Mouse (Mus musculus) cerebellum, postnatal 10 days (tissue): ENCODE measurements at regions not wholly inside any gene's neighbourhood (a gene's known extent, or its start where the extent isn't known, plus 50 kb on each side); places are given as distances from the start of the nearest gene placed in this dataset.
A peak's percentile ranks its signal among the peaks of the same experiment; 100 is the strongest.

Experiments
- DNase-seq, 2 experiments: peaks; one replicate each; pipeline ENCODE4 v3.0.0; 2021; ENCODE audit warnings: mixed read lengths in 2 of 2

DNA sequence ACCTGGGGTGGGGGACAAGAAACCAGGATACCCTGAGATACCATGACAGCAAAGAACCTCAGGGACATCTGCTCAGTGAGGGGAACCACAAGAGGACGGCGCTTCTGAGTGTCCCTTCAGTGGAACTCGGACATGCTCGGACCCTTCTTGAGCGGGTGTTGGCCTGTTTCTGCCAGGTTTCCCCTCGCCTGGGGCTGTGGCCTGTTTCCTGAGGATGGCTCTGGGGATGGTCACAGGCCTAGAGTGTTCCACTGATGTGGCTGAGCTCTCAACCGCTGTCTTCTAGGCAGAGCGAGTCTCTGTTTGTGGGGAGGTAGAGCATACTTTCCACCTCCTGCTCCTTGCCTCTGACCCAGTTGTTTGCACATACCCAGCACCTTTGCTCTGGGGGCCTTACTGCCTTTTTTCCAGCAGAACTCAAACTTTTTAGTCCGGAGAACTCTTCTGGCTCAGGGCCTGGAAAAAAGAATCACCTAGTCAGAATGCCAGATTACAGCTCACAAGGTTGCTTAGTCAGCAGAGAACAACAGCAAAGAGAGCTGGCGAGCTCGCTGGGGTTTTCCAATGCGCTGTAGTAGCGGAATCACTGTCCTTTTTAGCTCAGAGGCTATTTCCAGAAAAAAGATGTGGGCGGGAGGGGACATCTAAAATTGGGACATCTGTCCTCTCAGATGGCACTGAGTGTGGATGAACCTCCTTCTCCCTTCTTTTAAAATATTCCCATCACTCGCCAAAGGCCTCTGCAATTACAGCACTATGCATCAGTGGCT is 65.3 kb downstream of the Med10 start:
- DNase-seq = no peak

- DNase-seq = no peak
These were observed 94.3 kb downstream of the Med10 start for GRCm38 (mm10) chr13:69896536-69896935.

GRCm38 (mm10) chr13:69901139-69901538 is 98.9 kb downstream of the Med10 start:
- DNase-seq = no peak

DNA sequence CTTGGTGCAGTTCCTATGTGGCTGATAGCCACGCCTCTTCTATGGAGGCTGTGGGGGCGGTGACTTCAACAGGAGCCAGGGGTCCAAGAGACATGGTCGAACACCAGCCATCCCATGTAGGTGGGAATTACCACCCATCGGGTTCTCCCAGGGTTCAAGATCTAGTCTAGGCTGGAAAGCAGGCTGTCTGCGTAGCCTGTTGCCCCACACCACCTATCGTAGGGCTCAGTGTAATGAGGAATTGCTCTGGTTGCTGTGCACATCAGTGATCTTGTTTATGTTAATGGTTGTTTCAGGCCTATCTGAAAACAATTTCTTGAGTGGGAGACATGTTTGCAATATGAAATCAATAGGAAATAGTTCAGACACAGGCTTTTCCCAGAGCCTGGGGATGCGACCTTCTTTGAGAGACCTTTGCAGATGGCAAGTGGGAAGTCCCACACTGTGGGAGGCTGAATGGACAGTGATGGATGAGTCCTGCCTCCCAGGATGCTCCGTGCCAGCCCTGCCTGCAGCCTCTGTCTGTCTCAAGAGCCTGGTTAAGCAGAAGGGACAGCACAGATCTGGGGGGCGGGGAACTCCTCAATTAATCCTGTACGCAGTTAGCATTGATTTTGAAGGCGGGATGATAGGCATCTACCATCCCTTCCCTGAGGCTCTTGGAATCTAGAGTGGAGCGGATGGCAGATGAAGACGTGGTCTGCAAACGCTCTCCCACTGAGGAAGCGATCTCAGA is 104.8 kb downstream of the Med10 start:
- DNase-seq = peak; percentile 7 to 19

- DNase-seq = no peak
These were observed 113.6 kb downstream of the Med10 start for GRCm38 (mm10) chr13:69915796-69916195.

GRCm38 (mm10) chr13:69932695-69933550 is 130.7 kb downstream of the Med10 start:
- no peak for DNase-seq

DNA sequence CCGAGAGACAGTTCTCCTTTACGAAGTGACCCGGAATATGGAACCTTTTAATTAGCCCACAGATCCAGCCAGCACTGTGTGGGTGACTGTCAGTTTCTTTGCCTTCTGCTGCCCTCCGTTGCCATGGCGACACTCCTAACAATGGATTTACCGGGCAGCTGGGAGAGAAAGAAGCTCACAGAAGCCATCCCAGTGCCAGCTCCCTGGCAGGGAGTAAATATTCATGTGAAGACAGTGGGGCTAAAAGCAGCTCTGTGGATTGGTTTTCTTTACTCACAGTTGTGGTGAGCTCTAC is 131.3 kb downstream of the Med10 start:
- DNase-seq = peak; percentile 95 to 96

- no peak for DNase-seq
These were observed 137.6 kb downstream of the Med10 start for GRCm38 (mm10) chr13:69939791-69940190.

DNA sequence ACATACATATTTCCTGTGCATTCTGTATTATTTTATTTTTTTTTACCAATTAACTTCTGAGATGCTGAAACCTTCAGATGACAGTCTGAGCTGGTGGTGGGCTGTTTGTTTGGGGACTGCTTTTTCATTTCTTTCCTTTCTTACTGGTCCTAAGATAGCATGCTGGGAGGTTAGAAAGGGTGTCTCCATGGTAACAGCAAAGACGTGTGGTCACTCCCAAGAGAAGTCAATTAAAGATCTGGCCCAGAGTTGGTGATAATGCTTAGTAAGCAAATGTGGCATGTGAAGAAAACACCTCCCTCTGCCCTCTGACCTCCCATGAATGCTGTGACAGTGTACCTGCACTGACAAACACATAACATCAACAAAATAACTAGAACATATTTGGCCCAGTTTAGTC is 142.5 kb downstream of the Med10 start:
- DNase-seq = no peak

DNA sequence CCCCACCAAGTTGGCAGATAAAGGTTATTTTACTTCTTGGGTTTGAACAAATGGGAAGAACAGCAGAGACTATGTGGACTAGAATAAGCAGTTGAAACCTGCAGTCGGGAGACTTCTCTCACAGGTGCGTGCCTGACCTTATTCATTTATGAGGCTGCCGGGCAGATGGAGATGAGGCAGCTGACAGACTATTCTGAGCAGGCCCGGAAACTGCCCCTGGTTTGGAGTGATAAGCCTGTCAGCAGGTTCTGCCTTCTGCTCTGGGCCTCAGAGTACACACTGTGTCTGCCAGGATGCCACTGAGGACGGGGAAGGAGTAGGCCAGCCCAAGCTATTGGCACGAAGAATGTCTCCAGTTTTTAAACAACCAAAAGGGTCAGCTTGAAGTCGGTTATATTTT is 144.4 kb downstream of the Med10 start:
- DNase-seq = peak; percentile 80 to 83

DNA sequence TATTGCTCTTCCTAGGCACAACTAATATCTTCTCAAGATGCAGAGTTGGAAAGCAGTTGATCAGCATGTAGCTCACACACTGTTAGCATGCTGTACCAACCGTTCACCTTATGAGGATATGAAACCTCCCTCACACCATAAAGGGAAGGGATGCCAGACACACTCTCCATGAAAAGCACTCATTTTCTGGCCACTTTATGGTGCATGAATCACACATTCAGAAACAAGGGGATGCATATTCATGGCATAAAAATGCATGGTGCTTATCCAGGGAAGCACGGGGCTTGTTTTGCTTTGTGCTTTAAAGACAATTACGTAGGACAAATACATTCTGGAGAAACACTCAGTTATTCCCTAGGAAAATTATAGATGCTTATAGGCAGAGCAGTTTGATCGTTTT is 149.9 kb downstream of the Med10 start:
- DNase-seq = no peak

DNA sequence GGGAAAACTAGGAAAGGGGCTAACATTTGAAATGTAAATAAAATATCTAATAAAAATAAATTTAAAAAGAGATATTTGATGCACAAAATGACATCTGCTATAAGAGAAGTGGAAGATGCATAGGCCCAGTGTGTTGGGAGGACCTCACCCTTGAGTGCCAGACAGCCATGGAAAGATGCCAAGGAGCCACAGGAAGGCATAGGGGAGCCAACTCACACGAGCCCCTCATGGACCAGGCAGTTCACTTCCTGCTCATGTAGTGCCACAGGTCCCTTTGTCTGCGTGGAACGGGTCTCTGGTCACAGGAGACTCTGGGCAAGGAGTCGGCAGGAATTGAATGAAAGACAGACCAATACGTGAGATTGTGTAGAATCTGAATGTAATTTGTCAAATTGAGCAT is 152.0 kb downstream of the Med10 start:
- DNase-seq = peak; percentile 75 to 81

GRCm38 (mm10) chr13:69955503-69955902 is 153.3 kb downstream of the Med10 start:
- no peak for DNase-seq

GRCm38 (mm10) chr13:69963944-69964343 is 161.7 kb downstream of the Med10 start:
- DNase-seq = no peak

DNA sequence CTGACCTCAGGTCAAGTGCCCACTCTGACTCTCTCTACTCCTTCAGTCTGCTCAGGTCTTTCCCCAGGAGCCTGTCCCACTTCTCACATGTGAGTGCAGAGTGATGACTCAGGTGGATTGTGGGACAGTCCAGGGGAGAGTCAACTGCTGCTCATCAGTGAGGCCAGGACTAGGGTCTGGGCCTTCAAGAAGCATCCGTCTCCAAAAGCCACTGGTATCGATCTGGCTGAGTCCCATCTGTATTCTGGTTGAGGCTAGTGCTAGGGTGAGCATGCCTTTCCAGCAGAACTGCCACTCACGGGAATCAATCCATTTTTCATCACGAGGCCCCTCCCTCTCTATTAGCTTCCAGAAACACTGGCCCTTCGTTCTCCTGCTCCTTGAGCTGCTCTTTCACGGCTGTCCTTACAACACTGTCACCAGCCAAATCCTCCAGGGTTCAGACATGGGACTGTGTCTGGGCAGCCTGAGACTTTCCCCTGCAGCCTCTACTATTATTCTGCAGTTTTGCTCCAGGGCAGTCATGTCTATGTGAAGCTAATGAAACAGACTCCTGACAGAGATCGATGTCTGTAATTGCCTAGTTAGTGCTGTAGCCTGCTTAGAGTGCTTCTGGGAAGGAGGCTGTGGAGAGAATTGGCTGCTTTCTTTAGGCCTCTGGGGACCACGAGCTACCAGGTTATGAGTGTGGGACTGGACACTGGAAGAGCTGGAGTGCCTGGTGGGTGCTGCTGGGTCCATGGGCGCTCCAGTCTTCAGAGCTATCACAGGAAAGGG is 169.3 kb downstream of the Med10 start:
- no peak for DNase-seq

DNA sequence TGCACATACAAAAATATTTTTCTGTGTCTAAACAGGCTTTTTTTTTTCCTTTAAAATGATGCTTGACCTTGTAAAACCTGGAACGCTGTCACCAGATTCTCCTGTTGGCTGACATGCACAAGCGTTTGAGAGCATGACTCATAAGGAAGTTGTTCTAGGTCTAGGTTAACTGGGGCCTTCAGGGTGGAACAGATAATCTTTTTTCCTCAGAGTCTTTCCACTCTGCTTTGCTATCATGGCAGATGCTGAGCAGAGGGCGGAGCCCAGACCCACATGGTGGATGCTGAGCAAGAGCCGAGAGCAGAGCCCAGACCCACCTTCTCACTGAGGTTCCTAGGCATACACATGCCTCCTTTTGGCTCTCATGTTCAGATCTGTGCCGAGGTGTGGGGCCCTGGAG is 172.6 kb downstream of the Med10 start:
- DNase-seq = no peak

DNA sequence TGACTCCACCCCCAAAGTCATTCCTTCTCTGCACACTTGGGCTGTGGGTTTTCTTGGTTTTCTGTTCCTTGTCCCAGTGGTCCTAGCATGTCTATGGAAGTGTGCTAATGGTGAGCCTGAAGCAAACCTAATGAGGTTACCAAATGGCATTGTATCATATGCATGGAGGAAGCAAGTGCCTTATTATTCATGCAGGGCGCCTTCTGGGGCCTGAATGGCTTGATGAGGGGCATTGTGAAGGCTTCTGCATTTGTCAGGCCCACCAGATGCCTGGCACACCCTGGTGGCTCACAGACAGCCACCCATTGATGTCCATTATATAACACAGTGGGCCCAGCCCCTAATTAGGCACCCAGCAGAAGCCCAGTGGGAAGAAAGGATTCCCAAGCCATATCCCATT is 182.0 kb downstream of the Med10 start:
- DNase-seq = no peak

- peak; percentile 63 to 67 for DNase-seq
These were observed 185.0 kb downstream of the Med10 start for GRCm38 (mm10) chr13:69987181-69987580.

DNA sequence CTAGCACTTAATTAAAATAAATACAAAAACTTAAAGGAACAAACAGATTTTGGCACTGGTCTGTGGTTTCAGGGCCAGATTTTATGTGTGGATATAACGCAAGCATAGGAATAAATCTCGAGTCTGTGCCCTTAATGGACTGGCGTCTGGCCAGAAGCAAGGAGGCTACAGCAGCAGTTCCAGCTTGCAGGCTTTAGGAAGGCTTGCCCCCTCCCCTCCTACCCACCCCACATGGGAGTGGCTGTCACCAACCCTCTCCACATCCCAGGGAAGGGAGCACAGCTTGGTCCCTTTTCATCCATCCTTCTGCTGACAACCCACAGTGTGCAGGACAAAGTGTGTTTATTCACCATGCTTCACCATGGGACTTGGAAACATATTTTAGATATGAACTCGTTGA is 186.1 kb downstream of the Med10 start:
- DNase-seq = peak; percentile 69 to 76

- peak; percentile 89 to 93 for DNase-seq
These were observed 189.2 kb downstream of the Med10 start for GRCm38 (mm10) chr13:69991253-69991891.

- no peak for DNase-seq
These were observed 189.7 kb downstream of the Med10 start for GRCm38 (mm10) chr13:69991892-69992261.

- no peak for DNase-seq
These were observed 201.4 kb downstream of the Med10 start for GRCm38 (mm10) chr13:70003591-70003990.
